Mouse (Mus musculus) myocyte (in vitro differentiated cells): ENCODE measurements around the gene E2f4. TPM values are rescaled to one million over a fixed set of nuclear protein-coding genes. Genes with fewer than 3 reads are reported as not detected.

ENCODE experiments used
- H3K27me3 ChIP-seq: one replicate; pipeline ENCODE4 v1.6.1; 2011; ENCODE audit not compliant: control insufficient read depth, insufficient read depth, insufficient read length
- H3K36me3 ChIP-seq: one replicate; pipeline ENCODE4 v1.6.1; 2011; ENCODE audit not compliant: control insufficient read depth, insufficient read depth
- H3K4me2 ChIP-seq: one replicate; pipeline ENCODE4 v1.6.1; 2011; ENCODE audit warnings: low read depth, control low read depth
- H3K4me3 ChIP-seq: one replicate; pipeline ENCODE4 v1.5.1; 2011; ENCODE audit warnings: mild to moderate bottlenecking, control low read depth, moderate library complexity
- H3K79me2 ChIP-seq: one replicate; pipeline ENCODE4 v1.6.1; 2011; ENCODE audit not compliant: control insufficient read depth, insufficient read depth
- H3ac ChIP-seq: one replicate; pipeline ENCODE4 v1.6.1; 2011; ENCODE audit not compliant: control insufficient read depth, insufficient read length
- CEBPB ChIP-seq: IDR thresholded peaks from 2 replicates; pipeline ENCODE4 v1.6.1; 2011; ENCODE audit warnings: mild to moderate bottlenecking, moderate library complexity; ENCODE audit not compliant: poor library complexity, insufficient read depth, severe bottlenecking
- E2F4 ChIP-seq: IDR thresholded peaks from one replicate; pipeline ENCODE4 v1.6.1; 2011; ENCODE audit warnings: mild to moderate bottlenecking, control low read depth, moderate library complexity; ENCODE audit not compliant: insufficient read depth
- MAX ChIP-seq: IDR thresholded peaks from one replicate; pipeline ENCODE4 v1.6.1; 2011; ENCODE audit warnings: low read depth, mild to moderate bottlenecking, control low read depth
- MYOD1 ChIP-seq, 3 experiments: IDR thresholded peaks; one replicate each; pipeline ENCODE4 v1.6.1; 2011; ENCODE audit warnings: control low read depth in 2 of 3, low read depth in 2 of 3, mild to moderate bottlenecking in 2 of 3, moderate library complexity in 1 of 3; ENCODE audit not compliant: insufficient read length in 2 of 3, control insufficient read depth in 1 of 3
- MYOG ChIP-seq, 3 experiments: IDR thresholded peaks; one replicate each; pipeline ENCODE4 v1.6.1; 2011; ENCODE audit warnings: control low read depth in 2 of 3, low read depth in 2 of 3, mild to moderate bottlenecking in 2 of 3; ENCODE audit not compliant: insufficient read length in 2 of 3, control insufficient read depth in 1 of 3, insufficient read depth in 1 of 3
- POLR2A ChIP-seq: IDR thresholded peaks from one replicate; pipeline ENCODE4 v1.6.1; 2011; ENCODE audit warnings: low read depth, mild to moderate bottlenecking, control low read depth, moderate library complexity; ENCODE audit not compliant: insufficient read length
- POLR2AphosphoS2 ChIP-seq: IDR thresholded peaks from one replicate; pipeline ENCODE4 v1.6.1; 2011; ENCODE audit warnings: low read depth, control low read depth; ENCODE audit not compliant: insufficient read length
- REST ChIP-seq: IDR thresholded peaks from one replicate; pipeline ENCODE4 v1.6.1; 2011; ENCODE audit warnings: mild to moderate bottlenecking, control low read depth, moderate library complexity; ENCODE audit not compliant: insufficient read depth, insufficient read length
- SRF ChIP-seq: IDR thresholded peaks from one replicate; pipeline ENCODE4 v1.6.1; 2011; ENCODE audit warnings: low read depth; ENCODE audit not compliant: control insufficient read depth, insufficient read length
- TCF12 ChIP-seq: IDR thresholded peaks from one replicate; pipeline ENCODE4 v1.6.1; 2011; ENCODE audit warnings: mild to moderate bottlenecking, control low read depth; ENCODE audit not compliant: poor library complexity, insufficient read depth, severe bottlenecking
- TCF3 ChIP-seq: IDR thresholded peaks from one replicate; pipeline ENCODE4 v1.6.1; 2011; ENCODE audit warnings: low read depth, control low read depth; ENCODE audit not compliant: insufficient read length
- USF1 ChIP-seq: IDR thresholded peaks from one replicate; pipeline ENCODE4 v1.6.1; 2011; ENCODE audit warnings: low read depth, mild to moderate bottlenecking, control low read depth, moderate library complexity
- polyA plus RNA-seq: library from polyadenylated mRNA; unstranded; fragments of >200 nt; fragmentation: generic; extraction: Trizol; gene quantifications from one replicate; pipeline ENCODE4 v1.2.1, GENCODE M21; 2012; ENCODE audit warnings: missing spikeins

The E2f4 gene
- polyA plus RNA-seq, 1 experiment: 59.7 TPM

DNA sequence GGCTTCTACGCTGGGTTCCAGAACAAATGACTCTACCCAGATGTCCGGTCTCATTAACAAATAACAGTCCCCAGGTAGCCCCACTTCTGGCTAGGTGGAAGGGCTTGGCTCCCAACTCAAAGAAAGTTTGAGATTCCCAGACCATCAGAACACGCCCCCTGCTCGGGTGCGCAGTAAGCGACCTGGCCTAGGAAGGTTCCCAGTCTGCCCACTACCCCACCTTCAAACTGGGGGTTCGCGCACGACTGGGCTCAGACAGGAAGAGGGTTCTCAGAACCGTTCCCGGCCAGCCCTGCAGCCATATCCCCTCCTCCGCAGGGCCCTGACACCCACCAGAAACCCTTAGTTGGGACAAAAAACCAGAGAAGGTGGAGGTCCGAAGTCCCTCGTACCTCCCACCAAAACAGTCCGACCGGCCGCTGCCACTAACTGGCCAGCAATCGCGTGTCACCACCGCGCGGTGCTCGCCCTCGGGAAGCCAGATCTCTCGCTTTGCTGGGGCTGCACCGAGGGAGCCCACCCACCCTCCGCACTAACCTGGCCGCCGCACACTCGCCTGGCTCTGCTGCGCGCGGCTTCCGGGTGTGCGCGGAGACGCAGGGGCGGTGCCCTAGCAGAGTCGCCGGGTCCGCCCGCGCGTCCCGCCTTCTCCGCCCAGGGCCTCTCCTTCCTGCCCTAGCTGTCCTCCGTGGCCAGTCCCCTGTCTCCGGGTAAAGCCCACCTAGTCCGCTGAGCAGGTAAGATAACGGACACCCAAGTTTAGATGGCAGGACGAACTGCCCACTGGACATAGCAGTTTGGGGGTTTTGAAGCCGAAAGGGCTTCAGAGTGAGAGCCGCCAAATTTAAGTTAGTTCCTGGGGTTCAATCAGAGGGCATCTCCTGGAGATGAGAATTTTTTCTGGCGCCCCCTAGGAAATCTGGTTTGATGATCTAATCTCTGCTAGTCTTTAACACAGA lies 33.2 kb upstream of the E2f4 start, which contains the start of the genes Tradd and Fbxl8:
TSS of gene Tradd (minus strand) at position 586 of the 959 bp plus-strand sequence.
TSS of gene Fbxl8 (plus strand) at position 625 of the 959 bp plus-strand sequence.
- H3K4me2 ChIP-seq: peak within 1 kb of the TSS; percentile 72
- H3K36me3 ChIP-seq: no peaks in the 10 kb centered on the region
- H3ac ChIP-seq: peak within 1 kb of the TSS; percentile 19
- H3K27me3 ChIP-seq: no peaks in the 10 kb centered on the region
- H3K4me3 ChIP-seq: peak within 1 kb of the TSS; percentile 62
- H3K79me2 ChIP-seq: peaks cover 4% of the 10 kb centered on the region
- TF ChIP-seq MAX (no peak), MYOD1 (IDR thresholded peaks at IDR 0.05; ENCODE audit: control insufficient read depth in 1 of 3, insufficient read length in 2 of 3, low read depth in 2 of 3) (peak in 1 of 3 experiments; percentile 19), POLR2AphosphoS2 (peak; percentile 81), POLR2A (peak; percentile 86), MYOG (IDR thresholded peaks at IDR 0.05; ENCODE audit: control insufficient read depth in 1 of 3, insufficient read depth in 1 of 3, insufficient read length in 2 of 3, low read depth in 2 of 3) (peak in 1 of 3 experiments; percentile 1)

DNA sequence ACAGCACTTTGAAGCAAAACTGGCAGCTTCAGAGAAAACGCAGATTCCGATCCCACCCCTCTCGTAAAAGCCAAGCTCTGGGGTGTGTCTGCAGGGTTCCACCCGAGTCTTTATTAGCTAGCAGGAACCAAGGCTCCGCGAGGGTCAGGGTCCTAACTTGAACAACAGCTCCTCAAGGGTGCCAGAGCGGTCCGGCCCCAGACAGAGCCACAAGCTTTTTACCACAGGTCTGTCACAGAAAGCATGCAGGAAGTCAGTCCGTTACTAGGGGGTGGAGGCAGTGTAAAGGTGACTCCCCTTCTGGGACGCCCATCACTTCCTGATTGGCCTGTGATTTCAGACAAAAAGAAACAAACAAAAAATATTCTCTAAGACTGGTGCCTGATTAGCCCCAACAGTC lies 32.3 kb upstream of the E2f4 start:
- peak overlapping the region; percentile 19 for H3ac ChIP-seq
- H3K4me3 ChIP-seq: peak overlapping the region; percentile 62
- no peaks in the 10 kb centered on the region for H3K27me3 ChIP-seq

DNA sequence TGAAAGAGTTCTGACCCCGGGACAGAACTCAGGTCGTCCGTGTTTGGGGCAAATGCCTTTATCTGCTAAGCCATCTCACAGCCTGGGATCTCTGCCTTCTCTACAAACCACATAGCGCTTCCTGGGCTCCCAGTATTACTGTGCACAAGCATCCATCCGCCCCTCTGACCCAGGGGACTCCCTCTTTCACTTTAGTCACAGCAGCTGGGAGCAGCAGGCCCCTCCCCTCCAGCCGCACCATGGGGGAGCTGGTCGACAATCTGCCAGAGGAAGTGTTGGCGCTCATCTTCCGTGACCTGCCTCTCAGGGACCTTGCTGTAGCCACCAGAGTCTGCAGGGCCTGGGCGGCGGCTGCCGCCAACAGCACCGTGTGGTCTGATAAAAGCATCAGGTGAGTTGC lies 30.7 kb upstream of the E2f4 start:
- Histone ChIP-seq H3ac (no peak overlapping the region), H3K36me3 (no peaks in the 10 kb centered on the region), H3K27me3 (no peaks in the 10 kb centered on the region), H3K4me3 (no peak overlapping the region), H3K4me2 (no peak overlapping the region), H3K79me2 (peaks cover 4% of the 10 kb centered on the region)
- TF ChIP-seq POLR2AphosphoS2 (no peak), CEBPB (no peak), REST (no peak), TCF3 (no peak), MYOG (IDR thresholded peaks at IDR 0.05; ENCODE audit: control insufficient read depth in 1 of 3, insufficient read depth in 1 of 3, insufficient read length in 2 of 3, low read depth in 2 of 3) (no peak), POLR2A (no peak), SRF (no peak), USF1 (no peak), TCF12 (no peak), MAX (no peak), MYOD1 (IDR thresholded peaks at IDR 0.05; ENCODE audit: control insufficient read depth in 1 of 3, insufficient read length in 2 of 3, low read depth in 2 of 3) (no peak), E2F4 (no peak)

More for the DNA sequence above, 32.3 kb upstream of the E2f4 start:
- peak; percentile 24 for TF ChIP-seq POLR2A
- no peak for TF ChIP-seq SRF
- Histone ChIP-seq H3K4me2 (peak overlapping the region; percentile 72), H3K79me2 (peaks cover 4% of the 10 kb centered on the region), H3K36me3 (no peaks in the 10 kb centered on the region)

DNA sequence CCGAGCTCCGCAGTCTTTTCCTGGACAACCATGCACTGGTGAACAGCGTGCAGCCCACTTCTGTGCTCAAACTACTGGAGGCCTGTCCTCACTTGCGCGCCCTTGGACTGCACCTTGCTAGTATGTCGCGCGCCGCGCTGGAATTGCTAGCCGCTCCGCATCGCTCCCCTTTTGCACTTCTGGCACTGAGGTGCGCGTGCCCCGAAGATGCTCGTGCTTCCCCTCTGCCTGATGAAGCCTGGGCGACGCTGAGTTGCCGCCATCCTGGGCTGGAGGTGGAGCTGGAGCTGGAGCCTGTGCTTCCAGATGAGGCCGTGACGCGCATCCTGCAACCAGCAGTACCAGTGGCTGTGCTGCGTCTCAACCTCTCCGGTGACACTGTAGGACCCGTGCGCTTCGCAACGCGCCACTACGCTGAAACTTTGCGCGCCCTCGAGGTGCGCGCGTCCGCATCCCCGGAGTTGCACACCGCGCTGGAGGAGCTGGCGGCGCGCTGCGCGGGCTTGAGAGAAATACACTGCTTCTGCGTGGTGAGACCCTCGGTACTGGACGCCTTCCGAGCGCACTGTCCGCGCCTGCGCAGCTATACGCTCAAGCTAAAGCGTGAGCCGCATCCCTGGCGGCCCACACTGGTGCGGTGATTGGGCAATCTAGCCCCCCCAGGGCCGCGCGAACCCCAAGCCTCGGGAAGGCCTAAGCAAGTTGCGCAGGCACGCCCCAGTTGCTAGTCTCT lies 29.0 kb upstream of the E2f4 start:
- Histone ChIP-seq H3ac (no peak overlapping the region), H3K79me2 (no peaks in the 10 kb centered on the region), H3K27me3 (no peaks in the 10 kb centered on the region), H3K4me2 (peak overlapping the region; percentile 80), H3K36me3 (no peaks in the 10 kb centered on the region), H3K4me3 (peak overlapping the region; percentile 20)
- TF ChIP-seq TCF12: no peak
- peak; percentile 25 for TF ChIP-seq POLR2AphosphoS2

DNA sequence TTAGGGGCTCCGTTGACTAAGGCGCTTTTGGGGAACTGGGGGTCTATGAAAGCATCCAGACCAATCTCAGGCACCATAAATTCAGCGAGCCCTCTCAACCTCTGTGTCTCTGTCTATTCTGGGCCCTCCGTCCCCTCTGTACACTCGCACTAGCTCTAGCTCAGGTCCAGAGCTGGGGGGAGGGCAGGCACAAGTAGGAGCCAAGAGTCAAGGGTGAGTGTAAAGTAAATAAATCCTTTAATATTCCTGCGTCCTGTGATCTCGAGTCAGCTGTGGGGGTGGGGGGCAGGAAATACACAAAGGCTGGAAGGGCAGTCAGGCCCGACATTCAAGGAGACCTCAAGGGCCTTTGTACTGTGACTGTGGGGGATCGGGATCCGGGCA lies 28.4 kb upstream of the E2f4 start:
- H3K79me2 ChIP-seq: no peaks in the 10 kb centered on the region
- TF ChIP-seq TCF12 (no peak), CEBPB (no peak), USF1 (no peak), REST (no peak), MYOG (IDR thresholded peaks at IDR 0.05; ENCODE audit: control insufficient read depth in 1 of 3, insufficient read depth in 1 of 3, insufficient read length in 2 of 3, low read depth in 2 of 3) (no peak), MYOD1 (IDR thresholded peaks at IDR 0.05; ENCODE audit: control insufficient read depth in 1 of 3, insufficient read length in 2 of 3, low read depth in 2 of 3) (no peak), E2F4 (no peak), TCF3 (no peak), SRF (no peak), POLR2A (no peak), POLR2AphosphoS2 (no peak), MAX (no peak)
- H3ac ChIP-seq: peak overlapping the region; percentile 9
- H3K36me3 ChIP-seq: no peaks in the 10 kb centered on the region
- peak overlapping the region; percentile 80 for H3K4me2 ChIP-seq
- peak overlapping the region; percentile 20 for H3K4me3 ChIP-seq
- H3K27me3 ChIP-seq: no peaks in the 10 kb centered on the region
